Mouse (Mus musculus) cerebellum, adult 2 months (tissue): ENCODE data around the gene Grin2a. TPM values are rescaled to one million over a fixed set of nuclear protein-coding genes. Genes with fewer than 3 reads are reported as not detected.
A peak's percentile ranks its signal among the peaks of the same experiment; 100 is the strongest.

Experiments
- DNase-seq, 2 experiments: peaks; one replicate each; pipeline ENCODE4 v3.0.0; 2021
- H3K27ac ChIP-seq: fragments of 200-500 bp; 2 replicates; pipeline ENCODE4 v1.5.1; 2012; ENCODE audit warnings: low read length, control low read depth, inconsistent platforms; ENCODE audit not compliant: insufficient read depth
- H3K27me3 ChIP-seq: fragments of 200-500 bp; 2 replicates; pipeline ENCODE4 v1.6.1; 2012; ENCODE audit warnings: inconsistent platforms, mild to moderate bottlenecking, low read length, moderate library complexity; ENCODE audit not compliant: control insufficient read depth, insufficient read depth
- H3K4me1 ChIP-seq: fragments of 200-500 bp; 2 replicates; pipeline ENCODE4 v1.6.1; 2011; ENCODE audit warnings: low read length; ENCODE audit not compliant: control insufficient read depth, insufficient read depth
- H3K4me3 ChIP-seq: fragments of 200-500 bp; replicated peaks from 2 replicates; pipeline ENCODE3; 2011; ENCODE audit warnings: mild to moderate bottlenecking, low read depth, low read length, control low read depth; ENCODE audit not compliant: insufficient read depth
- CTCF ChIP-seq: fragments of 200-500 bp; IDR thresholded peaks from 2 replicates; pipeline ENCODE4 v1.5.1; 2011; ENCODE audit warnings: low read depth, mild to moderate bottlenecking, control low read depth, low read length, moderate library complexity, borderline replicate concordance; ENCODE audit not compliant: insufficient read depth
- POLR2A ChIP-seq: fragments of 200-500 bp; IDR thresholded peaks from 2 replicates; pipeline ENCODE4 v1.6.1; 2011; ENCODE audit warnings: low read length, control low read depth, borderline replicate concordance; ENCODE audit not compliant: insufficient read depth
- WGBS: fragments of 180-500 bp; shearing (Covaris S2); methylation state at CpG from one replicate; pipeline ENCODE4 v1.1.7; 2018; 5-methylcytosine and 5-hydroxymethylcytosine counted together
- polyA plus RNA-seq: library from polyadenylated mRNA; depleted of rRNA; stranded (reverse); fragments of >200 nt; gene quantifications from 2 replicates; pipeline ENCODE4 v1.2.3, GENCODE M21; 2012

Grin2a gene
- polyA plus RNA-seq, 1 experiment: 17.4 TPM

GRCm38 (mm10) chr16:9959340-9959739 is 36.0 kb downstream of the Grin2a start:
- H3K4me1 ChIP-seq: peaks cover 18% of the 10 kb centered on the region
- H3K27me3 ChIP-seq: no peaks in the 10 kb centered on the region
- H3K27ac ChIP-seq: no peak overlapping the region; the same call in 1 of the 2 replicates
- no peak overlapping the region for H3K4me3 ChIP-seq
- peak; percentile 48 to 60 for DNase-seq
- 6% methylated on average over 1 of the region's 1 CpGs for WGBS
- TF ChIP-seq POLR2A (no peak), CTCF (no peak)

GRCm38 (mm10) chr16:9954266-9954665 is 41.1 kb downstream of the Grin2a start:
- 38% methylated on average over 5 of the region's 5 CpGs for WGBS
- peaks cover 22% of the 10 kb centered on the region for H3K4me1 ChIP-seq
- no peak for DNase-seq
- H3K27me3 ChIP-seq: no peaks in the 10 kb centered on the region
- H3K27ac ChIP-seq: peak overlapping the region; percentile 51; the same call in 1 of the 2 replicates
- TF ChIP-seq CTCF (no peak), POLR2A (no peak)
- H3K4me3 ChIP-seq: no peak overlapping the region

DNA sequence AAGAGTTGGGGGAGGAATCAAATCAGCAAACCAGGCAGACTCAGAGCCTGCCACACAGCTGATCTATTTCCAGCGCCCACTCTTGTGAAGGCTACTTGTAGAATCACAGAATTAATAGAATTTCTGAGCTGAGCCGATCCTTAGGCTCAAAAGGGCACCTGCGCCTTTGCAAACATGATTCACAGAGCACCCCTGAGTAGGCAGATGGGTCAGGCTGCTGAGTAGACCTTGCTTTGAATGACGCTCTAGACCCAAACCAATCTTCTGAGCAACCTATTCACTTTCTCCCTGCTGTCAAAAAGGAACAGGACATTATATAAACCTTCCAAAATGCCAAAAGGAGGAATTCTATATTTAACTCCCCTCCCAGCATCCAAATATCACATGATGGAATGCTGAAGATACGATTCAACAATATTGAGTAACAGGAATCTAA is 41.9 kb downstream of the Grin2a start:
- 31% methylated on average over 5 of the region's 5 CpGs for WGBS
- peak overlapping the region; percentile 61 for H3K27ac ChIP-seq
- no peaks in the 10 kb centered on the region for H3K27me3 ChIP-seq
- TF ChIP-seq CTCF (no peak), POLR2A (no peak)
- H3K4me1 ChIP-seq: peaks cover 24% of the 10 kb centered on the region
- no peak overlapping the region for H3K4me3 ChIP-seq
- DNase-seq: peak; percentile 46 to 58

GRCm38 (mm10) chr16:9949250-9949649 is 46.1 kb downstream of the Grin2a start:
- Histone ChIP-seq H3K27me3 (no peaks in the 10 kb centered on the region), H3K4me1 (peaks cover 31% of the 10 kb centered on the region), H3K27ac (no peak overlapping the region), H3K4me3 (no peak overlapping the region)
- WGBS: 30% methylated on average over 3 of the region's 3 CpGs
- DNase-seq: no peak
- TF ChIP-seq CTCF (no peak), POLR2A (no peak)

DNA sequence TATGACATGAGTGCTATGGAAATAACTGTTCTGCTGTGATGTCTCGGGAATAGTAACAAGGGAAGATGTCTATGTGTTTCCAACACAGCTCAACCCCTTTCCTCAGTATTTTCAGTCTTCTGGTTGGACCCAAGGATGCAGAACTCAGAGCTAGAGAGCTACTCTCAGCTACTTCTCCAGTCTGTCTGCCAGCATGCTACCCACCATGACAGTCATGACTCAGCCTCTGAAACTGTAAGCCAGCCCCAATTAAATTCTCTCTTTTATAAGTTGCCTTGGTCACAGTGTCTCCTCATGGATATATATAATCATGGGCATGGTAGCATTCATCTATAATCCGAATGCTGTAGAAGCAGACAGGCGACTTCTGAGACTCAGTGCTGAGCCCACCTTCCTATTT is 47.9 kb downstream of the Grin2a start:
- H3K27me3 ChIP-seq: no peaks in the 10 kb centered on the region
- no peak overlapping the region for H3K27ac ChIP-seq
- H3K4me1 ChIP-seq: peaks cover 30% of the 10 kb centered on the region
- TF ChIP-seq CTCF (no peak), POLR2A (no peak)
- H3K4me3 ChIP-seq: no peak overlapping the region
- DNase-seq: no peak
- 92% methylated on average over 3 of the region's 3 CpGs for WGBS

- WGBS: 54% methylated on average over 5 of the region's 5 CpGs
- no peak for TF ChIP-seq POLR2A
- TF ChIP-seq CTCF: no peak
- Histone ChIP-seq H3K4me1 (peaks cover 42% of the 10 kb centered on the region), H3K27me3 (no peaks in the 10 kb centered on the region), H3K4me3 (no peak overlapping the region), H3K27ac (no peak overlapping the region)
- no peak for DNase-seq
Observed at GRCm38 (mm10) chr16:9944836-9945235, 50.5 kb downstream of the Grin2a start.

DNA sequence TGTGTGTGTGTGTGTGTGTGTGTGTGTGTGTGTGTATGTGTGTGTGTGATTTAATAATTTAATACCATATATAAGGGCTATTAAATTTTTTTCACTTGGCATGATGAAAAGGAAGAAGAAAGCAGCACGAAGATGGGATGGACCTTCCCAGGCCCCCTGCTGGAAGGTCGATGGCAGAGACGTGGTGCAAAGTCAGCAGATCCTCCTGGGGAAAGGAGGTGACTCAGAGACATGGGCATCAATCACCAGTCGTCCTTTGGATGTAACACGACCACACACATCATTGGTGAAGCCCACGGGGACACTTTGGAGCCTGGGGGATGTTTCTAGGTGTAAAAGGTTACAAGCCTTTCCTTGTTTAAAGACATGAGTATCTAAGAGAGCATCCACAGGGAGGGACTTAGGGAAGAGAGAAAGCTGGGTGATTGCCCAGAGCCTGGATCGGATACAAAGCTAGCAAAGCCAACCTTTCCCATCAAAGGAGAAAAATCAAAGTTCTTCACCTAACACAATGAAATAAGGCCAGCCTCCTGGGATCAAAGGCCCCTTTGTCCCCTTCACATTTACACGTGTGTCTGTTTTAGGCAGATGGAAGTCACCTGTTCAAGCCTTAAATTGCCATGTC is 53.9 kb downstream of the Grin2a start:
- peaks cover 39% of the 10 kb centered on the region for H3K4me1 ChIP-seq
- no peak for TF ChIP-seq POLR2A
- peak; percentile 36; the same call in 1 of the 2 replicates for TF ChIP-seq CTCF
- peak; percentile 69 to 74 for DNase-seq
- H3K27ac ChIP-seq: peak overlapping the region; percentile 68
- no peaks in the 10 kb centered on the region for H3K27me3 ChIP-seq
- no peak overlapping the region for H3K4me3 ChIP-seq
- 12% methylated on average over 8 of the region's 8 CpGs for WGBS

GRCm38 (mm10) chr16:9940716-9941115 is 54.6 kb downstream of the Grin2a start:
- H3K4me1 ChIP-seq: peaks cover 39% of the 10 kb centered on the region
- WGBS: 37% methylated on average over 7 of the region's 7 CpGs
- H3K27ac ChIP-seq: peak overlapping the region; percentile 68; the same call in 1 of the 2 replicates
- H3K4me3 ChIP-seq: no peak overlapping the region
- DNase-seq: peak; percentile 57 to 83
- no peaks in the 10 kb centered on the region for H3K27me3 ChIP-seq
- TF ChIP-seq POLR2A: no peak
- TF ChIP-seq CTCF: no peak
